Mouse (Mus musculus) Patski (cell line): ENCODE data around the gene Zbtb40. TPM values are rescaled to one million over a fixed set of nuclear protein-coding genes. Genes with fewer than 3 reads are reported as not detected.

Experiments
- ATAC-seq: fragments of 100-300 bp; one replicate; pipeline ENCODE4 v1.8.0; 2021
- CTCF ChIA-PET: fragments of 350-600 bp; sonication (Branson Sonifier 250); formaldehyde crosslinking; loops from one replicate; lab custom pipeline; 2022; ENCODE audit warnings: inconsistent platforms; lab: Charles Lee
- POLR2A ChIA-PET: fragments of 350-600 bp; sonication (Branson Sonifier 250); formaldehyde crosslinking; loops from one replicate; lab custom pipeline; 2022; ENCODE audit warnings: antibody characterized with exemption, inconsistent platforms; lab: Charles Lee
- DNase-seq: peaks from one replicate; pipeline ENCODE4 v3.0.0-alpha.2; 2011; ENCODE audit warnings: low read depth, low spot score
- H3K27me3 ChIP-seq: fragments of 371-371 bp; one replicate; pipeline ENCODE4 v1.5.1; 2021
- CTCF ChIP-seq: fragments of 100-300 bp; IDR thresholded peaks from one replicate; pipeline ENCODE4 v1.5.1; 2021
- in situ Hi-C: fragments of 300-500 bp; cut with MboI; formaldehyde crosslinking; loops from 3 replicates; pipeline ENCODE4 v1.11.1; 2018; ENCODE audit warnings: low pct_unique_long_range_greater_than_20kb, mixed read lengths
- polyA plus RNA-seq: library from polyadenylated mRNA; unstranded; gene quantifications from one replicate; pipeline ENCODE4 v1.2.3, GENCODE M21; 2021

The Zbtb40 gene
- polyA plus RNA-seq, 1 experiment from 2014 or later = 6.0 TPM

- ChIA-PET CTCF (no interaction called here), POLR2A (no interaction called here)
- TF ChIP-seq CTCF = no peak
- H3K27me3 ChIP-seq = peaks cover 39% of the 10 kb centered on the region
- DNase-seq (no peak), ATAC-seq (no peak)
- in situ Hi-C loops = no loop called here
These were observed 110.7 kb downstream of the Zbtb40 start for GRCm38 (mm10) chr4:136937935-136938334.

- H3K27me3 ChIP-seq = peaks cover 33% of the 10 kb centered on the region
These were observed 111.3 kb downstream of the Zbtb40 start for GRCm38 (mm10) chr4:136937344-136937743.

GRCm38 (mm10) chr4:136934746-136935613 lies 113.6 kb downstream of the Zbtb40 start:
- peaks cover 31% of the 10 kb centered on the region for H3K27me3 ChIP-seq
- DNase-seq (no peak), ATAC-seq (no peak)
- TF ChIP-seq CTCF = no peak
- POLR2A ChIA-PET = no interaction called here
- in situ Hi-C loops = no loop called here
- CTCF ChIA-PET = no interaction called here

More at GRCm38 (mm10) chr4:136937344-136937743, 111.3 kb downstream of the Zbtb40 start:
- DNase-seq = no peak
- in situ Hi-C loops = no loop called here
- TF ChIP-seq CTCF = no peak
- no peak for ATAC-seq
- CTCF ChIA-PET = no interaction called here
- POLR2A ChIA-PET = no interaction called here

- ATAC-seq (no peak), DNase-seq (no peak)
- TF ChIP-seq CTCF = no peak
- in situ Hi-C loops = no loop called here
- ChIA-PET CTCF (no interaction called here), POLR2A (no interaction called here)
- H3K27me3 ChIP-seq = peaks cover 25% of the 10 kb centered on the region
These were observed 118.1 kb downstream of the Zbtb40 start for GRCm38 (mm10) chr4:136930474-136930873.

Other genes starting within 250 kb of the Zbtb40 start
- 2.3 TPM for gene Ephb2, start 212.8 kb downstream of the Zbtb40 start, polyA plus RNA-seq
- gene C1qb, start 162.6 kb downstream of the Zbtb40 start, polyA plus RNA-seq = not detected
- gene C1qc, start 155.7 kb downstream of the Zbtb40 start, polyA plus RNA-seq = not detected
- gene C1qa, start 150.0 kb downstream of the Zbtb40 start, polyA plus RNA-seq = not detected
- not detected for gene Epha8, start 92.0 kb downstream of the Zbtb40 start, polyA plus RNA-seq
- gene Wnt4, start 228.7 kb upstream of the Zbtb40 start, polyA plus RNA-seq = 5.3 TPM